Mouse (Mus musculus): Measurements from ENCODE around the gene Ube2l3.

GRCm38 (mm10) chr16:17127292-17127691 lies 75.2 kb downstream of the Ube2l3 start:
- no peak for TF ChIP-seq TAL1 (IDR thresholded peaks at IDR 0.05; ENCODE audit: low read length)
- no peak for TF ChIP-seq GATA1 (IDR thresholded peaks at IDR 0.05; ENCODE audit: low read length)
